Mouse (Mus musculus) myocyte (in vitro differentiated cells): ENCODE data around the gene Pitx2. TPM values are rescaled to one million over a fixed set of nuclear protein-coding genes. Genes with fewer than 3 reads are reported as not detected.

ENCODE experiments used
- H3K27me3 ChIP-seq: one replicate; pipeline ENCODE4 v1.6.1; 2011; ENCODE audit not compliant: control insufficient read depth, insufficient read depth, insufficient read length
- H3K36me3 ChIP-seq: one replicate; pipeline ENCODE4 v1.6.1; 2011; ENCODE audit not compliant: control insufficient read depth, insufficient read depth
- H3K4me2 ChIP-seq: one replicate; pipeline ENCODE4 v1.6.1; 2011; ENCODE audit warnings: low read depth, control low read depth
- H3K4me3 ChIP-seq: one replicate; pipeline ENCODE4 v1.5.1; 2011; ENCODE audit warnings: mild to moderate bottlenecking, control low read depth, moderate library complexity
- H3K79me2 ChIP-seq: one replicate; pipeline ENCODE4 v1.6.1; 2011; ENCODE audit not compliant: control insufficient read depth, insufficient read depth
- H3ac ChIP-seq: one replicate; pipeline ENCODE4 v1.6.1; 2011; ENCODE audit not compliant: control insufficient read depth, insufficient read length
- CEBPB ChIP-seq: IDR thresholded peaks from 2 replicates; pipeline ENCODE4 v1.6.1; 2011; ENCODE audit warnings: mild to moderate bottlenecking, moderate library complexity; ENCODE audit not compliant: poor library complexity, insufficient read depth, severe bottlenecking
- E2F4 ChIP-seq: IDR thresholded peaks from one replicate; pipeline ENCODE4 v1.6.1; 2011; ENCODE audit warnings: mild to moderate bottlenecking, control low read depth, moderate library complexity; ENCODE audit not compliant: insufficient read depth
- MAX ChIP-seq: IDR thresholded peaks from one replicate; pipeline ENCODE4 v1.6.1; 2011; ENCODE audit warnings: low read depth, mild to moderate bottlenecking, control low read depth
- MYOD1 ChIP-seq, 3 experiments: IDR thresholded peaks; one replicate each; pipeline ENCODE4 v1.6.1; 2011; ENCODE audit warnings: control low read depth in 2 of 3, low read depth in 2 of 3, mild to moderate bottlenecking in 2 of 3, moderate library complexity in 1 of 3; ENCODE audit not compliant: insufficient read length in 2 of 3, control insufficient read depth in 1 of 3
- MYOG ChIP-seq, 3 experiments: IDR thresholded peaks; one replicate each; pipeline ENCODE4 v1.6.1; 2011; ENCODE audit warnings: control low read depth in 2 of 3, low read depth in 2 of 3, mild to moderate bottlenecking in 2 of 3; ENCODE audit not compliant: insufficient read length in 2 of 3, control insufficient read depth in 1 of 3, insufficient read depth in 1 of 3
- POLR2A ChIP-seq: IDR thresholded peaks from one replicate; pipeline ENCODE4 v1.6.1; 2011; ENCODE audit warnings: low read depth, mild to moderate bottlenecking, control low read depth, moderate library complexity; ENCODE audit not compliant: insufficient read length
- POLR2AphosphoS2 ChIP-seq: IDR thresholded peaks from one replicate; pipeline ENCODE4 v1.6.1; 2011; ENCODE audit warnings: low read depth, control low read depth; ENCODE audit not compliant: insufficient read length
- REST ChIP-seq: IDR thresholded peaks from one replicate; pipeline ENCODE4 v1.6.1; 2011; ENCODE audit warnings: mild to moderate bottlenecking, control low read depth, moderate library complexity; ENCODE audit not compliant: insufficient read depth, insufficient read length
- SRF ChIP-seq: IDR thresholded peaks from one replicate; pipeline ENCODE4 v1.6.1; 2011; ENCODE audit warnings: low read depth; ENCODE audit not compliant: control insufficient read depth, insufficient read length
- TCF12 ChIP-seq: IDR thresholded peaks from one replicate; pipeline ENCODE4 v1.6.1; 2011; ENCODE audit warnings: mild to moderate bottlenecking, control low read depth; ENCODE audit not compliant: poor library complexity, insufficient read depth, severe bottlenecking
- TCF3 ChIP-seq: IDR thresholded peaks from one replicate; pipeline ENCODE4 v1.6.1; 2011; ENCODE audit warnings: low read depth, control low read depth; ENCODE audit not compliant: insufficient read length
- USF1 ChIP-seq: IDR thresholded peaks from one replicate; pipeline ENCODE4 v1.6.1; 2011; ENCODE audit warnings: low read depth, mild to moderate bottlenecking, control low read depth, moderate library complexity
- polyA plus RNA-seq: library from polyadenylated mRNA; unstranded; fragments of >200 nt; fragmentation: generic; extraction: Trizol; gene quantifications from one replicate; pipeline ENCODE4 v1.2.1, GENCODE M21; 2012; ENCODE audit warnings: missing spikeins

Pitx2 gene
- polyA plus RNA-seq, 1 experiment, result 35.6 TPM

GRCm38 (mm10) chr3:129200501-129200890 is 818 bp downstream of the Pitx2 start:
- H3K4me3 ChIP-seq, result peak overlapping the region; percentile 94
- no peaks in the 10 kb centered on the region for H3K36me3 ChIP-seq
- H3K4me2 ChIP-seq, result peak overlapping the region; percentile 82
- H3K79me2 ChIP-seq, result peaks cover 51% of the 10 kb centered on the region
- TF ChIP-seq E2F4 (no peak), MYOG (IDR thresholded peaks at IDR 0.05; ENCODE audit: control insufficient read depth in 1 of 3, insufficient read depth in 1 of 3, insufficient read length in 2 of 3, low read depth in 2 of 3) (no peak)
- H3ac ChIP-seq, result peak overlapping the region; percentile 86
- no peaks in the 10 kb centered on the region for H3K27me3 ChIP-seq

- TF ChIP-seq E2F4 (no peak), TCF3 (no peak), TCF12 (no peak), SRF (no peak), MYOD1 (IDR thresholded peaks at IDR 0.05; ENCODE audit: control insufficient read depth in 1 of 3, insufficient read length in 2 of 3, low read depth in 2 of 3) (no peak), CEBPB (no peak), POLR2A (no peak), REST (no peak)
- H3K4me2 ChIP-seq, result peak overlapping the region; percentile 82
- no peak overlapping the region for H3ac ChIP-seq
- H3K27me3 ChIP-seq, result no peaks in the 10 kb centered on the region
- peak overlapping the region; percentile 94 for H3K4me3 ChIP-seq
- peaks cover 52% of the 10 kb centered on the region for H3K79me2 ChIP-seq
- H3K36me3 ChIP-seq, result no peaks in the 10 kb centered on the region
Observed at GRCm38 (mm10) chr3:129201156-129201555, 1.5 kb downstream of the Pitx2 start.

- TF ChIP-seq POLR2AphosphoS2 (no peak), MAX (no peak), MYOD1 (IDR thresholded peaks at IDR 0.05; ENCODE audit: control insufficient read depth in 1 of 3, insufficient read length in 2 of 3, low read depth in 2 of 3) (no peak), TCF12 (no peak), POLR2A (no peak), TCF3 (no peak), SRF (no peak), REST (no peak), MYOG (IDR thresholded peaks at IDR 0.05; ENCODE audit: control insufficient read depth in 1 of 3, insufficient read depth in 1 of 3, insufficient read length in 2 of 3, low read depth in 2 of 3) (no peak), E2F4 (no peak), CEBPB (no peak), USF1 (no peak)
Observed at GRCm38 (mm10) chr3:129201681-129202255, 2.1 kb downstream of the Pitx2 start.

GRCm38 (mm10) chr3:129202871-129203740 is 3.4 kb downstream of the Pitx2 start:
- TF ChIP-seq MYOG (IDR thresholded peaks at IDR 0.05; ENCODE audit: control insufficient read depth in 1 of 3, insufficient read depth in 1 of 3, insufficient read length in 2 of 3, low read depth in 2 of 3), result no peak
- TF ChIP-seq CEBPB, result no peak
- TF ChIP-seq POLR2A, result no peak
- no peak for TF ChIP-seq REST
- TF ChIP-seq MAX, result no peak
- TF ChIP-seq TCF12, result no peak
- TF ChIP-seq SRF, result no peak
- TF ChIP-seq E2F4, result no peak
- peak overlapping the region; percentile 94 for H3K4me3 ChIP-seq

More at GRCm38 (mm10) chr3:129201681-129202255, 2.1 kb downstream of the Pitx2 start:
- H3K4me3 ChIP-seq, result peak overlapping the region; percentile 94
- peak overlapping the region; percentile 82 for H3K4me2 ChIP-seq
- peaks cover 52% of the 10 kb centered on the region for H3K79me2 ChIP-seq
- H3K27me3 ChIP-seq, result no peaks in the 10 kb centered on the region
- H3ac ChIP-seq, result no peak overlapping the region
- H3K36me3 ChIP-seq, result no peaks in the 10 kb centered on the region

GRCm38 (mm10) chr3:129203761-129204440 is 4.2 kb downstream of the Pitx2 start:
- H3K4me3 ChIP-seq, result peak overlapping the region; percentile 94

More at GRCm38 (mm10) chr3:129202871-129203740, 3.4 kb downstream of the Pitx2 start:
- Histone ChIP-seq H3K79me2 (peaks cover 55% of the 10 kb centered on the region), H3ac (peak overlapping the region; percentile 64), H3K4me2 (peak overlapping the region; percentile 82), H3K36me3 (no peaks in the 10 kb centered on the region), H3K27me3 (no peaks in the 10 kb centered on the region)

More at GRCm38 (mm10) chr3:129203761-129204440, 4.2 kb downstream of the Pitx2 start:
- no peak for TF ChIP-seq CEBPB
- no peak for TF ChIP-seq E2F4
- no peak for TF ChIP-seq TCF12
- TF ChIP-seq REST, result no peak
- Histone ChIP-seq H3ac (peak overlapping the region; percentile 64), H3K4me2 (peak overlapping the region; percentile 82), H3K36me3 (peaks cover 2% of the 10 kb centered on the region), H3K79me2 (peaks cover 55% of the 10 kb centered on the region), H3K27me3 (no peaks in the 10 kb centered on the region)
